Mouse (Mus musculus) liver, adult 2 months (tissue): ENCODE results near the gene Gm20388.

Source experiments
- CTCF ChIP-seq: fragments of 200-500 bp; IDR thresholded peaks from 2 replicates; pipeline ENCODE4 v1.5.1; 2011; ENCODE audit warnings: low read depth, low read length, control low read depth
- POLR2A ChIP-seq: fragments of 200-500 bp; IDR thresholded peaks from 2 replicates; pipeline ENCODE4 v1.6.1; 2011; ENCODE audit warnings: low read length, control low read depth; ENCODE audit not compliant: insufficient read depth; ENCODE audit errors: extremely low read depth

- TF ChIP-seq POLR2A (no peak), CTCF (no peak)
Measured at GRCm38 (mm10) chr8:124045856-124046255, 4135.2 kb downstream of the Gm20388 start.
